Mouse (Mus musculus): ENCODE measurements at regions not wholly inside any gene's neighbourhood (a gene's known extent, or its start where the extent isn't known, plus 50 kb on each side); places are given as distances from the start of the nearest gene placed in this dataset.

GRCm38 (mm10) chr10:92257815-92258214 is 464.4 kb downstream of the Nedd1 start:
- ATAC-seq: no peak

GRCm38 (mm10) chr10:92248648-92249047 is 473.6 kb downstream of the Nedd1 start:
- Histone ChIP-seq H3K36me3 (no peaks in the 10 kb centered on the region), H3K27ac (peak overlapping the region; percentile 41), H3K27me3 (no peaks in the 10 kb centered on the region), H3K4me1 (replicated peaks) (peaks cover 24% of the 10 kb centered on the region), H3K9me3 (no peaks in the 10 kb centered on the region), H3K4me2 (replicated peaks) (no peak overlapping the region), H3K9ac (replicated peaks) (no peak overlapping the region), H3K4me3 (replicated peaks) (no peak overlapping the region)
- WGBS: 14% methylated on average over 3 of the region's 3 CpGs
- ATAC-seq: 0 out of 2 replicates have a peak, but pooled peaks have one; percentile 61

More at GRCm38 (mm10) chr10:92257815-92258214, 464.4 kb downstream of the Nedd1 start:
- Histone ChIP-seq H3K27ac (no peak overlapping the region), H3K36me3 (no peaks in the 10 kb centered on the region), H3K27me3 (no peaks in the 10 kb centered on the region), H3K4me2 (replicated peaks) (no peak overlapping the region), H3K4me1 (replicated peaks) (no peaks in the 10 kb centered on the region), H3K4me3 (replicated peaks) (no peak overlapping the region), H3K9ac (replicated peaks) (no peak overlapping the region), H3K9me3 (no peaks in the 10 kb centered on the region)
- WGBS: 58% methylated on average over 3 of the region's 3 CpGs

GRCm38 (mm10) chr10:92247449-92247805 is 474.8 kb downstream of the Nedd1 start:
- Histone ChIP-seq H3K4me2 (replicated peaks) (no peak overlapping the region), H3K36me3 (no peaks in the 10 kb centered on the region), H3K27me3 (no peaks in the 10 kb centered on the region), H3K4me3 (replicated peaks) (no peak overlapping the region), H3K9me3 (no peaks in the 10 kb centered on the region), H3K4me1 (replicated peaks) (peaks cover 35% of the 10 kb centered on the region), H3K27ac (peak overlapping the region; percentile 41), H3K9ac (replicated peaks) (no peak overlapping the region)
- ATAC-seq: peak; percentile 53
- 5% methylated on average over 5 of the region's 5 CpGs for WGBS

GRCm38 (mm10) chr10:92246785-92247448 is 475.3 kb downstream of the Nedd1 start:
- 3% methylated on average over 7 of the region's 7 CpGs for WGBS
- H3K27me3 ChIP-seq: no peaks in the 10 kb centered on the region
- no peaks in the 10 kb centered on the region for H3K36me3 ChIP-seq
- no peak overlapping the region for H3K4me3 ChIP-seq (replicated peaks)
- no peak overlapping the region for H3K4me2 ChIP-seq (replicated peaks)
- ATAC-seq: peak; percentile 65; the same call in 1 of the 2 replicates
- peak overlapping the region; percentile 41 for H3K27ac ChIP-seq
- H3K9ac ChIP-seq (replicated peaks): no peak overlapping the region
- no peaks in the 10 kb centered on the region for H3K9me3 ChIP-seq
- peaks cover 35% of the 10 kb centered on the region for H3K4me1 ChIP-seq (replicated peaks)

GRCm38 (mm10) chr10:92242714-92243440 is 479.3 kb downstream of the Nedd1 start:
- H3K36me3 ChIP-seq: no peaks in the 10 kb centered on the region
- H3K4me3 ChIP-seq (replicated peaks): no peak overlapping the region
- 11% methylated on average over 11 of the region's 11 CpGs for WGBS
- H3K9ac ChIP-seq (replicated peaks): no peak overlapping the region
- no peaks in the 10 kb centered on the region for H3K9me3 ChIP-seq
- no peak overlapping the region for H3K4me2 ChIP-seq (replicated peaks)
- H3K4me1 ChIP-seq (replicated peaks): peaks cover 35% of the 10 kb centered on the region
- H3K27me3 ChIP-seq: no peaks in the 10 kb centered on the region
- ATAC-seq: peak; percentile 82
- H3K27ac ChIP-seq: no peak overlapping the region

- Histone ChIP-seq H3K4me3 (replicated peaks) (no peak overlapping the region), H3K27me3 (no peaks in the 10 kb centered on the region), H3K4me1 (replicated peaks) (peaks cover 20% of the 10 kb centered on the region), H3K36me3 (no peaks in the 10 kb centered on the region), H3K4me2 (replicated peaks) (no peak overlapping the region), H3K27ac (no peak overlapping the region), H3K9me3 (no peaks in the 10 kb centered on the region), H3K9ac (replicated peaks) (no peak overlapping the region)
- 15% methylated on average over 5 of the region's 5 CpGs for WGBS
- ATAC-seq: no peak
These were observed 484.3 kb downstream of the Nedd1 start for GRCm38 (mm10) chr10:92237881-92238280.

GRCm38 (mm10) chr10:92232081-92232480 is 490.1 kb downstream of the Nedd1 start:
- no peak overlapping the region for H3K9ac ChIP-seq (replicated peaks)
- no peak overlapping the region for H3K4me3 ChIP-seq (replicated peaks)
- H3K27me3 ChIP-seq: no peaks in the 10 kb centered on the region
- WGBS: 61% methylated on average over 2 of the region's 2 CpGs
- H3K4me2 ChIP-seq (replicated peaks): no peak overlapping the region
- H3K27ac ChIP-seq: no peak overlapping the region
- H3K4me1 ChIP-seq (replicated peaks): peaks cover 5% of the 10 kb centered on the region; the same call in 1 of the 2 replicates
- no peaks in the 10 kb centered on the region for H3K9me3 ChIP-seq
- H3K36me3 ChIP-seq: no peaks in the 10 kb centered on the region
- no peak for ATAC-seq

- no peak overlapping the region for H3K4me3 ChIP-seq (replicated peaks)
- no peaks in the 10 kb centered on the region for H3K4me1 ChIP-seq (replicated peaks)
- no peak overlapping the region for H3K4me2 ChIP-seq (replicated peaks)
- no peak for ATAC-seq
- no peaks in the 10 kb centered on the region for H3K9me3 ChIP-seq
- no peaks in the 10 kb centered on the region for H3K27me3 ChIP-seq
- H3K27ac ChIP-seq: no peak overlapping the region
- H3K36me3 ChIP-seq: no peaks in the 10 kb centered on the region
- H3K9ac ChIP-seq (replicated peaks): no peak overlapping the region
- WGBS: 72% methylated on average over 4 of the region's 4 CpGs
These were observed 496.4 kb downstream of the Nedd1 start for GRCm38 (mm10) chr10:92225818-92226217.

- H3K4me2 ChIP-seq (replicated peaks): no peak overlapping the region
- H3K27ac ChIP-seq: no peak overlapping the region
- no peaks in the 10 kb centered on the region for H3K36me3 ChIP-seq
- ATAC-seq: no peak
- no peaks in the 10 kb centered on the region for H3K9me3 ChIP-seq
- no peaks in the 10 kb centered on the region for H3K4me1 ChIP-seq (replicated peaks)
- no peaks in the 10 kb centered on the region for H3K27me3 ChIP-seq
- no peak overlapping the region for H3K4me3 ChIP-seq (replicated peaks)
- 93% methylated on average over 7 of the region's 7 CpGs for WGBS
- H3K9ac ChIP-seq (replicated peaks): no peak overlapping the region
These were observed 497.1 kb downstream of the Nedd1 start for GRCm38 (mm10) chr10:92225071-92225470.

GRCm38 (mm10) chr10:92219310-92219709 is 502.9 kb downstream of the Nedd1 start:
- no peak overlapping the region for H3K4me3 ChIP-seq (replicated peaks)
- H3K36me3 ChIP-seq: no peaks in the 10 kb centered on the region
- WGBS: 90% methylated on average over 3 of the region's 3 CpGs
- H3K9me3 ChIP-seq: no peaks in the 10 kb centered on the region
- ATAC-seq: no peak
- H3K4me2 ChIP-seq (replicated peaks): no peak overlapping the region
- no peaks in the 10 kb centered on the region for H3K4me1 ChIP-seq (replicated peaks)
- no peaks in the 10 kb centered on the region for H3K27me3 ChIP-seq
- H3K9ac ChIP-seq (replicated peaks): no peak overlapping the region
- H3K27ac ChIP-seq: no peak overlapping the region

GRCm38 (mm10) chr10:92170856-92171255 is 551.4 kb downstream of the Nedd1 start:
- Histone ChIP-seq H3K9me3 (no peaks in the 10 kb centered on the region), H3K27ac (no peak overlapping the region), H3K4me2 (replicated peaks) (no peak overlapping the region), H3K27me3 (peaks cover 9% of the 10 kb centered on the region; the same call in 1 of the 2 replicates), H3K9ac (replicated peaks) (no peak overlapping the region), H3K4me3 (replicated peaks) (no peak overlapping the region), H3K4me1 (replicated peaks) (peaks cover 30% of the 10 kb centered on the region), H3K36me3 (no peaks in the 10 kb centered on the region)
- ATAC-seq: no peak
- WGBS: 42% methylated on average over 8 of the region's 8 CpGs

GRCm38 (mm10) chr10:92166057-92166456 is 556.2 kb downstream of the Nedd1 start:
- Histone ChIP-seq H3K27me3 (peaks cover 9% of the 10 kb centered on the region; the same call in 1 of the 2 replicates), H3K36me3 (no peaks in the 10 kb centered on the region), H3K9ac (replicated peaks) (peak overlapping the region; percentile 97; the same call in 1 of the 2 replicates), H3K4me2 (replicated peaks) (peak overlapping the region; percentile 61), H3K27ac (peak overlapping the region; percentile 99), H3K9me3 (no peaks in the 10 kb centered on the region), H3K4me1 (replicated peaks) (peaks cover 37% of the 10 kb centered on the region), H3K4me3 (replicated peaks) (peak overlapping the region; percentile 74)
- no peak for ATAC-seq
- WGBS: 29% methylated on average over 2 of the region's 2 CpGs

Measured in midbrain, embryonic 13.5 days (tissue).